Mouse (Mus musculus): ENCODE measurements at regions not wholly inside any gene's neighbourhood (a gene's known extent, or its start where the extent isn't known, plus 50 kb on each side); places are given as distances from the start of the nearest gene placed in this dataset.

DNA sequence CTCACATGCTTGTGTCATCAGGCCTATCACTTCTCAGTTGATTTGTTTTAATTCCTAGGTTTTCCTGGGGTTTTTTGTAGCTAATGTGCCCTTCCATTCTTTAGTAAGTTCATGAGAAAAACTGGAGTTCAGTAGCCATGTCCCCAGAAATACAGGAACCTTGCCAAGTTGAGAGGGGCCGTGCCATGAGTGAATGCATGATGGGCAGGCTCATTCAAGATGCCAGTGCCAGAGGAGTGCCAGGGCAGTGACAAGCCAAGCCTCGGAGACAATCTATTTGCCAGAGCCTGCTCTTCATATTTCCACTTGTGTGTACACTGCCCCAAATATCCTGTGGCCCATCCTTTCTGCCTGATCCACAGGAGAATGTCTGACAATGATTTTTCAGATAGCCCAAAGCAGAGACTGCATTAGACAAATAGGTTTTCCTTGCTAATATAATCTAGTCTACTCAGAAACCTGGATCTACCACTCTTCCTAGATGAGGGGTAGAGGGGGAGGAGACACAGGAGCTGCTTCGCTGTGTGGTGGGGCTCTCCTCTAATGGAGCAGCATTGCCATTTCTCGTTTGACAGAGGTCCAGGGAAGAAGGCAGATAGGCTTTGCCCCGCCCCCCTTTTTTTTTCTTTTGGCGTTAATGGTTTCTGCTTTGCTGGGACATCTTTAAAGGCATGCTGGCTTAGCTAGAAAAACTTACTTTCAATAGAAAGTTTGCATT, 569.5 kb upstream of the Arid1b start:
- no peak for TF ChIP-seq CHD2 (IDR thresholded peaks at IDR 0.05; ENCODE audit: low read depth, low read length)
- no peak for TF ChIP-seq MAFK (IDR thresholded peaks at IDR 0.05; ENCODE audit: insufficient read depth, low read depth, low read length)

All from ES-E14 (cell line).